Mouse (Mus musculus) B cell, adult 62 days (primary cell): ENCODE data around the gene Kif5a. TPM values are rescaled to one million over a fixed set of nuclear protein-coding genes. Genes with fewer than 3 reads are reported as not detected.

ENCODE experiments used
- total RNA-seq: library from RNA; stranded (reverse); gene quantifications from 4 replicates; pipeline ENCODE4 v1.2.4, GENCODE M21; 2023

Gene Kif5a
- total RNA-seq: 0.33 to 0.85 TPM (median 0.48 TPM) in 4 replicates

GRCm38 (mm10) chr10:127262548-127263398 is at the start of gene Kif5a:
Kif5a (minus strand) TSS chr10:127263348.

DNA sequence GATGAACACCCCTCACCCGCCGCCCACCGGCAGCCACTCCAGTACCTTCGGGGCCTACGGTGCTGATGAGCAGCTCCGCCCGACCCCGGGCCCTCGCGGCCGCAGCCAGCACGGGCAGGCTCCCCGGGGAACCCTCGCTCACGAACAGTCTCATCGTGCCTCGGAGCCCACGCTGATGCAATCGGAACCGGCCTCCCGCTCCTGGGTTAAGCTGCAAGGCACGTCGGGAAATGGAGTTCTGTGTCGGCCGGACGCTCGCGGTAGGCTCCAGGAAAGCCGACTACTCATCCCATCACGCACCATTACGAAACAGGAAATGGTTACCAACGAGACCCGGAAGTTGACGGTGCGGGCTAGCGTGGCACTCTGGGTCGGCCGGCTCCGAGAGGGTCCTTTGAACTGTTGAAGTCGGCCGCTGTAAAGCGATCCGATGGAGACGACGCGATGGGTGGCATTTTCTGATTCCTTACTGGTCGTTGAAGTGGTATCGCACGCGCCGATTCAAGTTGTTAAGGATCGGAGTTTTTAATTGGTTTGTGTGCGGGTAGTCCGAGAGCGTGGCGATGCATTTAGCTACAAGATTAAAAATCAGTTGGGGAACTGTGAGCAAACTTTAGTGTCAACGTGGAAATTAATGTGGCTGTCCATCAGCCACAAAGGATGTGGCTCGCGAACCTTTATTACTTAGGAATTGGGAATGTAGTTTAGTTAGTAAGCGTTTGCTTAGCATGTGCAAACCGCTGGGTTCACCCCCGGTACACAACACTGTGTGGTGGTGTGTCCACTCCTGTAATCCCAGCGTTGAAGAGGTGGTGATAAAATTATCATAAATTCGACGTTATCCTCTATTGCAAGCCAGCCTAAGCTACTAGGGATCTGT is 48.6 kb upstream of the Kif5a start, which contains the start of gene Mars:
TSS of gene Mars (minus strand) at position 311 of the 880 bp plus-strand sequence.

GRCm38 (mm10) chr10:127288800-127289572 is 25.8 kb upstream of the Kif5a start, which contains the start of gene Mbd6:
Mbd6 (minus strand) TSS chr10:127289018.

GRCm38 (mm10) chr10:127266112-127267091 is 3.3 kb upstream of the Kif5a start, which contains the start of gene Dctn2:
Dctn2 (plus strand) TSS chr10:127266368.

GRCm38 (mm10) chr10:127211414-127211854 is 51.7 kb downstream of the Kif5a start, which contains the start of gene Pip4k2c:
Pip4k2c (minus strand) TSS chr10:127211585.

GRCm38 (mm10) chr10:127195328-127196129 is 67.6 kb downstream of the Kif5a start, which contains the start of gene Dtx3:
Dtx3 (minus strand) TSS chr10:127195728.

DNA sequence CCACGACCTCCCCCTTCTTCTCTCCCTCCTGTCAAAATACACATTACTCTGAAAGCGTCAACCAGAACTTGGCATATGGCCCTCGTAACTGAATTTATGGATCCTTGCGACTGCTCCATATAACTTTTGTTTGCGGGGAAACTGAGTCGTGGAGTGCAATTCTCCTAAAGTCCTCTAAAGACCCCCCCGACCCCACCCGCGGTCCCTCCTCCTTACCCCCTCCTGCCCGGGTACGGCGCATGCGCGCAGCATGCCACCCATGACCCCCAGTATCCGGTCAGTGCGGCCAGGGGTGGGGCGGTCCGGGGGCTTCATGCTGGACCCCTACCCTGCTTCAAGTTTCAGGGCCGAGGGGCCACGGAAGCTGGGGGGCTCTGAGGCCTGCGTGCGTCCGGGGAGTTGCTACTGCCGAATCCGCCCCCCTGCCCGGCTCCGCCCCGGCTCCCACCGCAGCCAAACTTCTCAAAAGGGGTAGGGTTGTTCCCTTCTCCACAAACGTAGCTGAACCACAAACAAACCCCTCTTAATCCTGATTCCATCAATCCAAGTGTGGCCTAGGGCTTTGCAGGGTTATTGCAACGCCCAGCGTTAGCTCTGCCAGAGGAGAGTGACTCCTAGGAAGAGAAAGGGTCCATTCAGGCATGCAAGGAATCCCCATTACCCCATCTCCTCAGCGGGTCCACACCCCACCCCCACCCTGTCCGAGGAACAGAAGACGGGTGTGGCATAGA is 73.3 kb downstream of the Kif5a start, which contains the start of gene Arhgef25:
TSS of gene Arhgef25 (minus strand) at position 433 of the 731 bp plus-strand sequence.

GRCm38 (mm10) chr10:127179871-127180694 is 83.1 kb downstream of the Kif5a start, which contains the start of gene Slc26a10:
Slc26a10 (minus strand) TSS chr10:127180645.

Other genes starting within 250 kb of the Kif5a start
- 20.5 to 21.8 TPM (median 21.3 TPM) in 4 replicates for gene Tsfm, start 232.5 kb downstream of the Kif5a start, total RNA-seq
- gene Mettl1, start 221.9 kb downstream of the Kif5a start, total RNA-seq: 16.3 to 24.7 TPM (median 19.8 TPM) in 4 replicates
- gene Eef1akmt3, start 221.8 kb downstream of the Kif5a start, total RNA-seq: 0.25 TPM in 1 of 4 replicates, not detected in the others
- 1.2 to 2.1 TPM in 2 of 4 replicates, not detected in the others for gene Cyp27b1, start 215.1 kb downstream of the Kif5a start, total RNA-seq
- gene March9, start 203.2 kb downstream of the Kif5a start, total RNA-seq: 2.8 to 3.4 TPM (median 3.3 TPM) in 4 replicates
- 127 to 135 TPM (median 129 TPM) in 4 replicates for gene Cdk4, start 199.8 kb downstream of the Kif5a start, total RNA-seq
- gene Tspan31, start 193.1 kb downstream of the Kif5a start, total RNA-seq: 20.0 to 26.6 TPM (median 22.0 TPM) in 4 replicates
- gene Agap2, start 188.1 kb downstream of the Kif5a start, total RNA-seq: 97.5 to 109 TPM (median 105 TPM) in 4 replicates
- 80.1 to 89.5 TPM (median 81.2 TPM) in 4 replicates for gene Os9, start 142.2 kb downstream of the Kif5a start, total RNA-seq
- gene B4galnt1, start 98.1 kb downstream of the Kif5a start, total RNA-seq: 467 to 503 TPM (median 480 TPM) in 4 replicates
- gene Slc26a10, start 82.7 kb downstream of the Kif5a start, total RNA-seq: not detected in 4 replicates
- gene Arhgef25, start 73.3 kb downstream of the Kif5a start, total RNA-seq: 0.33 TPM in 1 of 4 replicates, not detected in the others
- 63.9 to 74.8 TPM (median 72.1 TPM) in 4 replicates for gene Dtx3, start 67.6 kb downstream of the Kif5a start, total RNA-seq
- 61.9 to 65.3 TPM (median 63.0 TPM) in 4 replicates for gene Pip4k2c, start 51.8 kb downstream of the Kif5a start, total RNA-seq
- 109 to 116 TPM (median 114 TPM) in 4 replicates for gene Dctn2, start 3.0 kb upstream of the Kif5a start, total RNA-seq
- gene Mbd6, start 25.7 kb upstream of the Kif5a start, total RNA-seq: 99.9 to 129 TPM (median 111 TPM) in 4 replicates
- 53.5 to 66.7 TPM (median 58.0 TPM) in 4 replicates for gene Mars, start 48.4 kb upstream of the Kif5a start, total RNA-seq
- 102 to 114 TPM (median 105 TPM) in 4 replicates for gene Arhgap9, start 58.6 kb upstream of the Kif5a start, total RNA-seq
- gene Gli1, start 78.6 kb upstream of the Kif5a start, total RNA-seq: not detected in 4 replicates
- gene Inhbe, start 91.1 kb upstream of the Kif5a start, total RNA-seq: not detected in 4 replicates
- gene Inhbc, start 107.1 kb upstream of the Kif5a start, total RNA-seq: not detected in 4 replicates
- 107 to 131 TPM (median 121 TPM) in 4 replicates for gene R3hdm2, start 117.0 kb upstream of the Kif5a start, total RNA-seq
- 6.9 to 12.7 TPM (median 9.6 TPM) in 4 replicates for gene Stac3, start 238.3 kb upstream of the Kif5a start, total RNA-seq